Mouse (Mus musculus) intestine, embryonic 16.5 days (tissue): Measurements from ENCODE around the gene Creb1. TPM values are rescaled to one million over a fixed set of nuclear protein-coding genes. Genes with fewer than 3 reads are reported as not detected.

ENCODE experiments used
- ATAC-seq: fragments of 200-750 bp; cut with Nextera tagmentation; 2 replicates; pipeline ENCODE4 v1.8.0; 2017; ENCODE audit warnings: moderate TSS enrichment, moderate library complexity
- H3K27ac ChIP-seq: fragments of 300-500 bp; sonication (generic); 2 replicates; pipeline ENCODE4 v1.5.1; 2014; ENCODE audit warnings: mild to moderate bottlenecking, low read length
- H3K27me3 ChIP-seq: fragments of 300-500 bp; sonication (generic); replicated peaks from 2 replicates; pipeline ENCODE4 v1.6.1; 2014; ENCODE audit warnings: low read length, control low read depth, mixed read lengths; ENCODE audit not compliant: control insufficient read depth, insufficient read depth
- H3K36me3 ChIP-seq: fragments of 300-500 bp; sonication (generic); 2 replicates; pipeline ENCODE4 v1.6.1; 2014; ENCODE audit warnings: low read length, control low read depth; ENCODE audit not compliant: control insufficient read depth, insufficient read depth
- H3K4me1 ChIP-seq: fragments of 300-500 bp; sonication (generic); 2 replicates; pipeline ENCODE4 v1.6.1; 2014; ENCODE audit warnings: low read length, control low read depth, mixed read lengths; ENCODE audit not compliant: control insufficient read depth, insufficient read depth
- H3K4me2 ChIP-seq: fragments of 300-500 bp; sonication (generic); 2 replicates; pipeline ENCODE4 v1.6.1; 2014; ENCODE audit warnings: low read depth, low read length, control low read depth
- H3K4me3 ChIP-seq: fragments of 300-500 bp; sonication (generic); 2 replicates; pipeline ENCODE4 v1.5.1; 2014; ENCODE audit warnings: mild to moderate bottlenecking, low read length
- H3K9ac ChIP-seq: fragments of 300-500 bp; sonication (generic); 2 replicates; pipeline ENCODE4 v1.6.1; 2014; ENCODE audit warnings: low read depth, low read length
- H3K9me3 ChIP-seq: fragments of 300-500 bp; sonication (generic); 2 replicates; pipeline ENCODE4 v1.6.1; 2016; ENCODE audit warnings: low read length, control low read depth; ENCODE audit not compliant: control insufficient read depth
- WGBS: fragments of 180-500 bp; shearing (Covaris S2); extraction: QIAGEN DNeasy Blood & Tissue Kit; methylation state at CpG from one replicate; pipeline ENCODE4 v1.1.7; 2014; 5-methylcytosine and 5-hydroxymethylcytosine counted together
- polyA plus RNA-seq: library from polyadenylated mRNA; unstranded; fragments of >200 nt; fragmentation: Nextera tagmentation; extraction: Ambion mirVana; gene quantifications from 2 replicates; pipeline ENCODE4 v1.2.1, GENCODE M21; 2015

Creb1 gene
- polyA plus RNA-seq, 1 experiment from 2014 or later = 20.1 TPM

GRCm38 (mm10) chr1:64614801-64615345 is 82.4 kb downstream of the Creb1 start:
- Histone ChIP-seq H3K4me3 (no peak overlapping the region), H3K27ac (no peak overlapping the region), H3K4me1 (peaks cover 12% of the 10 kb centered on the region), H3K9ac (no peak overlapping the region), H3K27me3 (no peaks in the 10 kb centered on the region), H3K4me2 (no peak overlapping the region), H3K9me3 (no peaks in the 10 kb centered on the region), H3K36me3 (no peaks in the 10 kb centered on the region)
- WGBS = 83% methylated on average over 10 of the region's 10 CpGs
- no peak for ATAC-seq

GRCm38 (mm10) chr1:64615531-64615991 is 83.1 kb downstream of the Creb1 start:
- Histone ChIP-seq H3K9me3 (no peaks in the 10 kb centered on the region), H3K27me3 (no peaks in the 10 kb centered on the region), H3K4me1 (peaks cover 12% of the 10 kb centered on the region), H3K27ac (no peak overlapping the region), H3K4me3 (no peak overlapping the region), H3K36me3 (no peaks in the 10 kb centered on the region), H3K9ac (no peak overlapping the region), H3K4me2 (no peak overlapping the region)
- WGBS = 86% methylated on average over 11 of the region's 11 CpGs
- no peak for ATAC-seq

GRCm38 (mm10) chr1:64616076-64616475 is 83.6 kb downstream of the Creb1 start:
- WGBS = 69% methylated on average over 6 of the region's 6 CpGs
- Histone ChIP-seq H3K27ac (no peak overlapping the region), H3K9me3 (no peaks in the 10 kb centered on the region), H3K4me2 (peak overlapping the region; percentile 49), H3K4me1 (peaks cover 12% of the 10 kb centered on the region), H3K36me3 (no peaks in the 10 kb centered on the region), H3K9ac (peak overlapping the region; percentile 90), H3K4me3 (peak overlapping the region; percentile 70; the same call in 1 of the 2 replicates), H3K27me3 (no peaks in the 10 kb centered on the region)
- ATAC-seq = no peak

GRCm38 (mm10) chr1:64616531-64616880 is 84.1 kb downstream of the Creb1 start:
- Histone ChIP-seq H3K36me3 (no peaks in the 10 kb centered on the region), H3K4me3 (peak overlapping the region; percentile 70), H3K27ac (peak overlapping the region; percentile 98), H3K9me3 (no peaks in the 10 kb centered on the region), H3K27me3 (no peaks in the 10 kb centered on the region), H3K4me1 (peaks cover 12% of the 10 kb centered on the region), H3K9ac (peak overlapping the region; percentile 90), H3K4me2 (peak overlapping the region; percentile 49)
- WGBS = 5% methylated on average over 8 of the region's 8 CpGs
- no peak; the same call in 1 of the 2 replicates for ATAC-seq

GRCm38 (mm10) chr1:64616881-64617714 is 84.7 kb downstream of the Creb1 start, which contains the start of gene Mettl21a:
Gene Mettl21a, minus strand, starts transcription at chr1:64617242.
- peak; percentile 95 for ATAC-seq
- H3K4me1 ChIP-seq = peaks cover 12% of the 10 kb centered on the region
- H3K9ac ChIP-seq = peak within 1 kb of the TSS; percentile 90
- H3K27ac ChIP-seq = peak within 1 kb of the TSS; percentile 98
- no peaks in the 10 kb centered on the region for H3K36me3 ChIP-seq
- no peaks in the 10 kb centered on the region for H3K9me3 ChIP-seq
- H3K4me3 ChIP-seq = peak within 1 kb of the TSS; percentile 70
- peak within 1 kb of the TSS; percentile 49 for H3K4me2 ChIP-seq
- no peaks in the 10 kb centered on the region for H3K27me3 ChIP-seq
- WGBS = under 1% methylated on average over 72 of the region's 72 CpGs

- no peaks in the 10 kb centered on the region for H3K9me3 ChIP-seq
- peaks cover 12% of the 10 kb centered on the region for H3K4me1 ChIP-seq
- H3K36me3 ChIP-seq = no peaks in the 10 kb centered on the region
- H3K9ac ChIP-seq = peak overlapping the region; percentile 90
- H3K4me3 ChIP-seq = peak overlapping the region; percentile 70
- H3K27me3 ChIP-seq = no peaks in the 10 kb centered on the region
- peak overlapping the region; percentile 49 for H3K4me2 ChIP-seq
- peak; percentile 86 for ATAC-seq
- peak overlapping the region; percentile 98 for H3K27ac ChIP-seq
- WGBS = under 1% methylated on average over 15 of the region's 15 CpGs
Observed at GRCm38 (mm10) chr1:64617715-64617984, 85.2 kb downstream of the Creb1 start.

- peak overlapping the region; percentile 70; the same call in 1 of the 2 replicates for H3K4me3 ChIP-seq
- H3K36me3 ChIP-seq = no peaks in the 10 kb centered on the region
- H3K9ac ChIP-seq = peak overlapping the region; percentile 90
- 32% methylated on average over 3 of the region's 3 CpGs for WGBS
- peak overlapping the region; percentile 49 for H3K4me2 ChIP-seq
- no peaks in the 10 kb centered on the region for H3K9me3 ChIP-seq
- ATAC-seq = no peak
- H3K4me1 ChIP-seq = peaks cover 12% of the 10 kb centered on the region
- H3K27me3 ChIP-seq = no peaks in the 10 kb centered on the region
- no peak overlapping the region for H3K27ac ChIP-seq
Observed at GRCm38 (mm10) chr1:64618226-64618625, 85.8 kb downstream of the Creb1 start.

GRCm38 (mm10) chr1:64621116-64621515 is 88.7 kb downstream of the Creb1 start:
- Histone ChIP-seq H3K27me3 (no peaks in the 10 kb centered on the region), H3K4me1 (peaks cover 8% of the 10 kb centered on the region), H3K36me3 (no peaks in the 10 kb centered on the region), H3K9me3 (no peaks in the 10 kb centered on the region), H3K4me2 (no peak overlapping the region), H3K4me3 (no peak overlapping the region), H3K9ac (no peak overlapping the region), H3K27ac (no peak overlapping the region)
- ATAC-seq = no peak
- 83% methylated on average over 5 of the region's 5 CpGs for WGBS

- Histone ChIP-seq H3K36me3 (no peaks in the 10 kb centered on the region), H3K4me1 (no peaks in the 10 kb centered on the region), H3K4me2 (no peak overlapping the region), H3K9ac (no peak overlapping the region), H3K27ac (no peak overlapping the region), H3K27me3 (no peaks in the 10 kb centered on the region), H3K9me3 (no peaks in the 10 kb centered on the region), H3K4me3 (no peak overlapping the region)
- 56% methylated on average over 12 of the region's 12 CpGs for WGBS
- ATAC-seq = no peak
Observed at GRCm38 (mm10) chr1:64623558-64624435, 91.4 kb downstream of the Creb1 start.
